Mouse (Mus musculus) stomach, embryonic 16.5 days (tissue): Measurements from ENCODE around the gene 1110004F10Rik. TPM values are rescaled to one million over a fixed set of nuclear protein-coding genes. Genes with fewer than 3 reads are reported as not detected.

ENCODE experiments used
- ATAC-seq: fragments of 200-750 bp; cut with Nextera tagmentation; 2 replicates; pipeline ENCODE4 v1.8.0; 2017; ENCODE audit warnings: moderate number of reproducible peaks, moderate TSS enrichment; ENCODE audit not compliant: insufficient read depth, low FRiP score
- H3K27ac ChIP-seq: fragments of 300-500 bp; sonication (generic); 2 replicates; pipeline ENCODE4 v1.5.1; 2014; ENCODE audit warnings: low read length
- H3K27me3 ChIP-seq: fragments of 300-500 bp; sonication (generic); 2 replicates; pipeline ENCODE4 v1.6.1; 2014; ENCODE audit warnings: low read length, control low read depth, mixed read lengths; ENCODE audit not compliant: control insufficient read depth, insufficient read depth
- H3K36me3 ChIP-seq: fragments of 300-500 bp; sonication (generic); 2 replicates; pipeline ENCODE4 v1.6.1; 2014; ENCODE audit warnings: low read length; ENCODE audit not compliant: control insufficient read depth, insufficient read depth
- H3K4me1 ChIP-seq: fragments of 300-500 bp; sonication (generic); 2 replicates; pipeline ENCODE4 v1.6.1; 2014; ENCODE audit warnings: low read length, control low read depth, mixed read lengths; ENCODE audit not compliant: control insufficient read depth, insufficient read depth
- H3K4me2 ChIP-seq: fragments of 300-500 bp; sonication (generic); 2 replicates; pipeline ENCODE4 v1.6.1; 2014; ENCODE audit warnings: low read depth, low read length, mixed read lengths
- H3K4me3 ChIP-seq: fragments of 300-500 bp; sonication (generic); replicated peaks from 2 replicates; pipeline ENCODE4 v1.5.1; 2014; ENCODE audit warnings: mild to moderate bottlenecking, low read length
- H3K9ac ChIP-seq: fragments of 300-500 bp; sonication (generic); 2 replicates; pipeline ENCODE4 v1.6.1; 2014; ENCODE audit warnings: low read length
- H3K9me3 ChIP-seq: fragments of 300-500 bp; sonication (generic); replicated peaks from 2 replicates; pipeline ENCODE4 v1.6.1; 2016; ENCODE audit warnings: low read length, control low read depth; ENCODE audit not compliant: control insufficient read depth
- WGBS: fragments of 180-500 bp; shearing (Covaris S2); extraction: QIAGEN DNeasy Blood & Tissue Kit; methylation state at CpG from one replicate; pipeline ENCODE4 v1.1.7; 2014; 5-methylcytosine and 5-hydroxymethylcytosine counted together
- polyA plus RNA-seq: library from polyadenylated mRNA; unstranded; fragments of >200 nt; fragmentation: Nextera tagmentation; extraction: Ambion mirVana; gene quantifications from 2 replicates; pipeline ENCODE4 v1.2.1, GENCODE M21; 2015

The 1110004F10Rik gene
- polyA plus RNA-seq, 1 experiment from 2014 or later, result 221 TPM

DNA sequence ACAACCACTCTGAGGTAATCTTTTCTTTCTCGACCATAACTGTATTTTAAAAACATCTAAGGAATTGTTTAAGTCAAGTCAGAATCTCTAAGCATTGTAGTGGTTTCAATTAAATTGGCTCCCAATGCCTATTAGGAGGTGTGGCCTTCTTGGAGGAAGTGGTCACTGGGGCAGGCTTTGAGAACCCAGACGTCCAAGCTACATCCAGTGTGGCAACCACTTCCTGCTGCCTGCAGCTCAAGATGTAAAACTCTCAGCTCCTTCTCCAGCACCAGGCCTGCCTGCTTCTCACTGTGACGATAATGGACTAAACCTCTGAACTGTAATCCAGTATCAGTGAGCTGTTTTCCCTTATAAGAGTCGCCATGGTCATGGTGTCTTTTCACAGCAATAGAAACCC is 110.4 kb downstream of the 1110004F10Rik start:
- no peak for ATAC-seq
- Histone ChIP-seq H3K36me3 (no peaks in the 10 kb centered on the region), H3K9ac (no peak overlapping the region), H3K4me2 (no peak overlapping the region), H3K27ac (no peak overlapping the region), H3K27me3 (no peaks in the 10 kb centered on the region), H3K4me1 (no peaks in the 10 kb centered on the region), H3K4me3 (no peak overlapping the region), H3K9me3 (no peaks in the 10 kb centered on the region)
- 71% methylated on average over 4 of the region's 4 CpGs for WGBS

DNA sequence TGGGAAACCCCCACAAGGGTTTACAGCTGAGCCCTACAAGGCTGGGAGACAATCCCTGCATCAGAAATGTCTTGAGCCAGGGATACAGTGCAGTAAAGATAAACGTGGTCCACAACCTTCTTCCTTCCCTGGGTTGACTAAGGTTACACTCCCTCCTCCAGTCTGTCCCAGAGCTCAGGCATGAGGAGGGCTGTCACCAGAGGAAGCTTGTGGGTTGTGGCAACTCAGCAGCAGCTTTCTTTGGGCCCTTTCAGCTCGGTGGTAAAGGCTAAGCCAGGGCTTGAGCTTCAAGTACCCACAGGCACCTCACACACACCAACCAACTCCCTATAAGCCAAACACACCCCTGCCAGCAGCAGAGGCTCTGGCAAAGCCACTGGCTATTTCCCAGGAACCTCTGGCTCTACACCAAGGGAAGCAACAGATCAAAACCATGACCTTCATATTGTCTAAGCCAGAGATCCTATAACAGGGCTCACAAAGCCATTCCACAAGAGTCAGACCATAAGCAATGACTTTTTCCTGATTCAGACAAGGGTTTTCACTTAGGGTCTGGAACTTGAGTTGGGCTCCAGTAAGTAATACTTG is 114.7 kb downstream of the 1110004F10Rik start:
- H3K36me3 ChIP-seq, result peaks cover 3% of the 10 kb centered on the region; the same call in 1 of the 2 replicates

More for the DNA sequence above, 114.7 kb downstream of the 1110004F10Rik start:
- no peak overlapping the region for H3K27ac ChIP-seq
- H3K4me3 ChIP-seq, result no peak overlapping the region
- no peaks in the 10 kb centered on the region for H3K4me1 ChIP-seq
- 50% methylated on average over 2 of the region's 2 CpGs for WGBS
- ATAC-seq, result no peak
- H3K27me3 ChIP-seq, result no peaks in the 10 kb centered on the region
- H3K9ac ChIP-seq, result no peak overlapping the region
- no peaks in the 10 kb centered on the region for H3K9me3 ChIP-seq
- H3K4me2 ChIP-seq, result no peak overlapping the region

Other genes starting within 250 kb of the 1110004F10Rik start
- 30.1 and 37.5 TPM in 2 replicates for gene Sox6, start 601 bp upstream of the 1110004F10Rik start, polyA plus RNA-seq
- 0.62 and 1.9 TPM in 2 replicates for gene Gm4353, start 45.2 kb downstream of the 1110004F10Rik start, polyA plus RNA-seq